Mouse (Mus musculus) embryonic facial prominence, embryonic 14.5 days (tissue): ENCODE measurements around the gene Tmem72. TPM values are rescaled to one million over a fixed set of nuclear protein-coding genes. Genes with fewer than 3 reads are reported as not detected.

ENCODE experiments used
- ATAC-seq: fragments of 200-750 bp; cut with Nextera tagmentation; 2 replicates; pipeline ENCODE4 v1.8.0; 2017; ENCODE audit warnings: low read depth, moderate number of reproducible peaks, moderate TSS enrichment
- DNase-seq: peaks from one replicate; pipeline ENCODE4 v3.0.0-alpha.2; 2015; ENCODE audit warnings: low spot score
- H3K27ac ChIP-seq: fragments of 300-500 bp; sonication (generic); replicated peaks from 2 replicates; pipeline ENCODE4 v1.5.1; 2014; ENCODE audit warnings: low read depth, mild to moderate bottlenecking, low read length, moderate library complexity
- H3K27me3 ChIP-seq: fragments of 300-500 bp; sonication (generic); replicated peaks from 2 replicates; pipeline ENCODE4 v1.6.1; 2014; ENCODE audit warnings: low read length; ENCODE audit not compliant: control insufficient read depth, insufficient read depth
- H3K36me3 ChIP-seq: fragments of 300-500 bp; sonication (generic); 2 replicates; pipeline ENCODE4 v1.6.1; 2014; ENCODE audit warnings: low read length, mixed read lengths; ENCODE audit not compliant: control insufficient read depth, insufficient read depth
- H3K4me1 ChIP-seq: fragments of 300-500 bp; sonication (generic); 2 replicates; pipeline ENCODE4 v1.6.1; 2014; ENCODE audit warnings: antibody characterized with exemption, low read length; ENCODE audit not compliant: control insufficient read depth, insufficient read depth
- H3K4me2 ChIP-seq: fragments of 300-500 bp; sonication (generic); 2 replicates; pipeline ENCODE4 v1.6.1; 2014; ENCODE audit warnings: low read depth, mild to moderate bottlenecking, low read length, moderate library complexity, mixed read lengths
- H3K4me3 ChIP-seq: fragments of 300-500 bp; sonication (generic); 2 replicates; pipeline ENCODE4 v1.5.1; 2014; ENCODE audit warnings: low read depth, mild to moderate bottlenecking, low read length
- H3K9ac ChIP-seq: fragments of 300-500 bp; sonication (generic); 2 replicates; pipeline ENCODE4 v1.6.1; 2014; ENCODE audit warnings: low read depth, mild to moderate bottlenecking, low read length, moderate library complexity, mixed read lengths
- H3K9me3 ChIP-seq: fragments of 300-500 bp; sonication (generic); 2 replicates; pipeline ENCODE4 v1.6.1; 2016; ENCODE audit warnings: low read length; ENCODE audit not compliant: control insufficient read depth
- WGBS: fragments of 180-500 bp; shearing (Covaris S2); extraction: QIAGEN DNeasy Blood & Tissue Kit; methylation state at CpG from one replicate; pipeline ENCODE4 v1.1.7; 2014; 5-methylcytosine and 5-hydroxymethylcytosine counted together
- polyA plus RNA-seq: library from polyadenylated mRNA; unstranded; fragments of >200 nt; fragmentation: Nextera tagmentation; extraction: Ambion mirVana; gene quantifications from 2 replicates; pipeline ENCODE4 v1.2.1, GENCODE M21; 2014

Tmem72 gene
- polyA plus RNA-seq, 1 experiment from 2014 or later: 1.0 TPM

DNA sequence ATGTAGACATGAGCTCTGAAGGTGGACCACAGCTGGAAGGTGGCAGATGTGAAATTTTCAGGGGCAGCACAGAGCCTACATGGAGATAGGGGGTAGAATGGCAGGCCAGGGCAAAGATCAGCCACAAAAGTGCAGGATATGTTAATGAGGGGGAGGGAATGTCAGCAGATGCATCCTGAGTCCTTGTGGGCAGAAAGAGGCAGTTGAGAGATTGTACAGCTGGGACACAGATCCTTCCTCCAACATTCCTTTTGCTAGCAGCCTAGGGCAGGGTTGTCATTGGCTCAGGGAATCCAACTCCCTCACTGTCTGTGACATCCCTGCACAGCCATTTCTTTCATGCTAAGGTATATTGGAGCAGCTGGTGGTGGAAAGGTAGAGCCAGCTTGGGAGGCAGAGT is 15.9 kb downstream of the Tmem72 start:
- no peaks in the 10 kb centered on the region for H3K4me1 ChIP-seq
- ATAC-seq: no peak

DNA sequence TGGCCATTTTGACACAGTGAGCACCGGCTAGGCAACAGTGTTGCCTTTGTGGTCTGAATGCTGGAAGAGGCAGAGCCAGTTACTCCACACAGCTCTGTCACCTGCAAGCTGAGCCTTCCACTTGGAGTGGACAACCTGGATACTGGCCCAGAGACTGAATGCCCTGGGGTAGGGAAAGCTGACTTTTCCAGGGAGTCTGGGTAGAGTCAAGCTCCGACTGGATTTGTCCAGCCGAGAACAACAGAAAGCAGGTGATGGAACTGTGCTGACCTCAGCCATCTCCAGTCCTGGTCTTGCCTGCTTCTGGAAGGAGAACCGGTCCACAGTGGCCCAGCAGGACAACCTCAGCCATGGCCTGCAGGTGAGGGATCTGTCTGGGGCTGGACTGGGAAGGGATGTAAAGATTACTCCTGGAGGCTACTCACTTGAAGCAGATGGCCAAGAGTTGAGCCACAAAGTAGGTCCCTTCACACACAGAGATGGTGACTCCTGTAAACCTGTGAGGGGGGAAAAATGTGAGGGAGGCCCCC is 18.8 kb downstream of the Tmem72 start:
- no peak for ATAC-seq

More for the DNA sequence above, 15.9 kb downstream of the Tmem72 start:
- no peak overlapping the region for H3K4me3 ChIP-seq
- no peaks in the 10 kb centered on the region for H3K27me3 ChIP-seq
- no peaks in the 10 kb centered on the region for H3K9me3 ChIP-seq
- no peak for DNase-seq
- no peak overlapping the region for H3K27ac ChIP-seq
- H3K36me3 ChIP-seq: no peaks in the 10 kb centered on the region
- H3K9ac ChIP-seq: no peak overlapping the region
- no peak overlapping the region for H3K4me2 ChIP-seq

DNA sequence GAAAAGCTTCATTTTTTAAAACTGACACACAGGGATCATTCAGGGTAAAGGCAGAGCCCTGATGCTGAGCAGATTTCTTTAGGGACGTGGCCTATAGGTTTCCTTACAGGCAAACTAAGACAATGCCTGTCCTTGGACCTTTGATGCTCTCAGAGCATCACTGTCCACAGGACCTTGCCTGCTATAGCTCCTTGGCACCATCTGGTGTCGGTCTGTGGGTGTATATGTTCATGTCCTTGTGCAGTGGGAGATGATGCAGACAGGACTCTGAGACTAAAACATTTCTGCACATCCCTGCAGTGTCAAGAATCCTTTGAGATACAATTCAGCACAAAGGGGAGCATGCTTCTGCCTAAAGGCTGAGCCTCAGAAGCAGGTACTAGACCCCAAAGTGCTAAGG is 19.3 kb downstream of the Tmem72 start:
- DNase-seq (no peak), ATAC-seq (no peak)
- 37% methylated on average over 2 of the region's 2 CpGs for WGBS

More for the DNA sequence above, 18.8 kb downstream of the Tmem72 start:
- Histone ChIP-seq H3K27me3 (no peaks in the 10 kb centered on the region), H3K36me3 (no peaks in the 10 kb centered on the region), H3K4me1 (no peaks in the 10 kb centered on the region), H3K4me3 (no peak overlapping the region), H3K4me2 (no peak overlapping the region), H3K9ac (no peak overlapping the region), H3K27ac (no peak overlapping the region), H3K9me3 (no peaks in the 10 kb centered on the region)
- DNase-seq: no peak
- WGBS: 86% methylated on average over 4 of the region's 4 CpGs

DNA sequence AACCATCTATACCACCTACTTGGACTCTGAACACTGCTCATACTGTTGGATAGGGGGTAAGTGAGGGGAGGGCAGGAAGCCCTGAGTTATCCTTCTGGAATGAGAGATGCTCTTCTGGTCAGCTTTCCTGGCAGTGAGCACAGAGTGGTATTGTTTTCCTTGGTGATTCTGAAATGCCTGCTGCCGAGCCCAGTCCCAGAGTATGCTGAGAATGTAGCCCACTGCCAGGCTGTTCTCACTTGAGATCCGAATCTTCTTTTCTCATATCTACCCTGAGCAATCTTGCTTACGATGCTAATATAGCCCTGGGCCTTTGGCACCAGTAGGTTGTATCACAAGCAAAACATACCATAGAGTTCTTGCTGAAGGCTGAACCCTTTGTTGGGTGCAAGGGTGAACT is 22.4 kb downstream of the Tmem72 start:
- Histone ChIP-seq H3K9me3 (no peaks in the 10 kb centered on the region), H3K27me3 (no peaks in the 10 kb centered on the region), H3K4me1 (no peaks in the 10 kb centered on the region), H3K9ac (no peak overlapping the region), H3K4me2 (no peak overlapping the region), H3K36me3 (no peaks in the 10 kb centered on the region), H3K4me3 (no peak overlapping the region), H3K27ac (no peak overlapping the region)
- WGBS: 62% methylated on average over 3 of the region's 3 CpGs
- DNase-seq: no peak
- ATAC-seq: no peak

More for the DNA sequence above, 19.3 kb downstream of the Tmem72 start:
- Histone ChIP-seq H3K4me1 (no peaks in the 10 kb centered on the region), H3K9me3 (no peaks in the 10 kb centered on the region), H3K27me3 (no peaks in the 10 kb centered on the region), H3K4me3 (no peak overlapping the region), H3K4me2 (no peak overlapping the region), H3K27ac (no peak overlapping the region), H3K9ac (no peak overlapping the region), H3K36me3 (no peaks in the 10 kb centered on the region)

DNA sequence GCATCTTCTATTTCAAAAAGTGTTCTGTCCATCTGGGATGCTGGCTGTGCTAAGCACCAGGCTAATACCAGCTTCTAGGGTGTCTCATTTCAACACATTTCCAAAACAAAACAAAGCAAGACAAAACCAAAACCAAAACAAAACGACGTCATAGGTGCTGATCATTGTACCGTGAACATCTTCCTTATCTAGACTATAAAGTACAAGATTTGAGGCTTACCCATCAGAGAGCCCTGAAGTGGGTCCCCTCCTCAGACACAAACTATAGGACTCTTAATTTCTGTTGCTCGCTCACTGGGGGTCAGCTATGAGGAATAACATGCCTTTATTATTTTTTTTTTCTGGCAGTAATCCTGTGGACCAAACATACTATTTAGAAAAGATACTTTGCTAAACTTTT is 23.1 kb downstream of the Tmem72 start:
- H3K4me3 ChIP-seq: no peak overlapping the region
- ATAC-seq: no peak

DNA sequence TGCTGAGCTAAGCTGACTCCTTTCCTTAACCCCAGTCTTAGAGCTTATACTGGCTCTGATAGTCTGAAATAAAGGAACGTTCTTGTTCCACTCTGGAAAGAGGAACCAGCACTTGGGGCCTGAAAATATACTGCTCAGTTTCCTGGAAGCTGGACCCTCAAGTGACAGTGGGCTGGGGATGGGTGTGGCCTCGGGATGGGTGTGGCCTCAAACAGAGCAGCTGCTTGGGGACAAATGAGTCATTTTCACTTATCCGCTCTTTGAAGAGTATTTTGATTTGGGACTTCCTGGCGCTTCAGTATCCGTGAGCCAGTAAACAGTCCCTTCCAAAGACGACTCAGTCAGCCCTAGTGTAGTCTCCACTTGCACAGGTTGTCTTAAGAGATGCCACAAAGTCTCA is 34.4 kb downstream of the Tmem72 start:
- ATAC-seq (no peak), DNase-seq (no peak)
- Histone ChIP-seq H3K4me2 (no peak overlapping the region), H3K4me3 (no peak overlapping the region), H3K4me1 (no peaks in the 10 kb centered on the region), H3K27me3 (no peaks in the 10 kb centered on the region), H3K9me3 (no peaks in the 10 kb centered on the region), H3K36me3 (no peaks in the 10 kb centered on the region), H3K9ac (no peak overlapping the region), H3K27ac (no peak overlapping the region)
- 34% methylated on average over 6 of the region's 6 CpGs for WGBS

More for the DNA sequence above, 23.1 kb downstream of the Tmem72 start:
- Histone ChIP-seq H3K27me3 (no peaks in the 10 kb centered on the region), H3K4me1 (no peaks in the 10 kb centered on the region), H3K4me2 (no peak overlapping the region), H3K9ac (no peak overlapping the region), H3K9me3 (no peaks in the 10 kb centered on the region), H3K36me3 (no peaks in the 10 kb centered on the region), H3K27ac (no peak overlapping the region)
- no peak for DNase-seq
- 80% methylated on average over 4 of the region's 4 CpGs for WGBS

DNA sequence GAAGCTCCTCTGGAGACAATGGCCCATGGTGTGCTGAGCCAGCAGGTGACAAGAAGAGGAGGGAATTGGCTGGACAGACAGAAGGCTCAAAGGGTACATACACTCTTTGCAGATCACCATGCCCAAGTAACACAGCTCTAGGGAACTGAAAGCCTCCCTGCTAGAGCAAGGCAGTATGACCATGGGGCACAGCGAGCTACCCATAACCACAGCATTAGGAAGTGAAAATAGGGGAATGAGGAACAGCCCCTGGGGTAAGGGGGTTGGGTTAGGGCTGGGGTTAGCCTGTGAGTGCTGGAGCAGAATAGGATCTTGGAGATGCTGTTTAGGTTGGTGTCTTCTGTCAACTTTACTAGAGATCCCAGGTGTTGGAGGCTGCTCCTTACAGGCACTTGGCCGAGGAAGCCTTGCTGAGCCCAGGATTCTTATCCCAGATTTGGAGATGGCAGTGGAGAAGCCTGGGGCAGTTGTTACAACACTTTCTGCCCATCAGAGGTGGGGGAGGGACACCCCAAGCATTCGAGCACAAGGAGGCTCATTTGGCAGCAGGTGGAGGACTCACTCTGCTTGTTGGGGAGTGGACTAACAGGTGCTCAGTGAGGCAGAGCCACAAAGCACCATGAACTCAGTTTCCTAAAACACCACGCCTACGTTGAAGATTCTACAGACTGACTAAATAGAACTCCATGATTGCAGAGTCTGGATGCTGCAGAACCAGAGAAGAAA is 37.0 kb downstream of the Tmem72 start:
- 73% methylated on average over 5 of the region's 5 CpGs for WGBS
- no peaks in the 10 kb centered on the region for H3K9me3 ChIP-seq
- H3K9ac ChIP-seq: no peak overlapping the region
- no peaks in the 10 kb centered on the region for H3K4me1 ChIP-seq
- no peak overlapping the region for H3K27ac ChIP-seq
- H3K4me2 ChIP-seq: no peak overlapping the region
- no peak overlapping the region for H3K4me3 ChIP-seq
- no peaks in the 10 kb centered on the region for H3K36me3 ChIP-seq
- H3K27me3 ChIP-seq: no peaks in the 10 kb centered on the region
- DNase-seq: no peak
- no peak for ATAC-seq

DNA sequence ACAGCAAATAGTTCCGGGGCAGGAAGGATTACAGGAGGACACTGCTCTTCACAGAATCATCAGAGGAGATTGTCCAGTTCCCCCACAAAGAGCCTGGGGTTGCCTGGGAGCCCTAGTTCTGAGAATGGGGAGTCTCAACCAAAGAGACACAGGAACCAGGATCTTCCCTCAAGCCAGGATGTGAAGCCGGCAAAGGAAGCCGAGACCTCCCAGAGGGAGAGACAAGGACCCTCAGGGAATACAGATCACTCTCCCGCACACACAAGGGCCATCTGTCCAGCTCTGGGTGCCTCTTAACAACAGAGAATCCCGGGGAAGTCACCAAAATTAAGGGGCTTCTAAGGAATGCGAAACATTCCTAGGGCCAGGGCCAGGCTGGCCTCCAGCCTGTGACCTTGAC is 39.4 kb downstream of the Tmem72 start:
- 0 out of 2 replicates have a peak, but pooled peaks cover 4% of the 10 kb centered on the region for H3K4me1 ChIP-seq
- no peaks in the 10 kb centered on the region for H3K9me3 ChIP-seq
- DNase-seq (no peak), ATAC-seq (no peak)
- H3K27ac ChIP-seq: no peak overlapping the region
- H3K4me3 ChIP-seq: no peak overlapping the region
- no peak overlapping the region for H3K4me2 ChIP-seq
- no peaks in the 10 kb centered on the region for H3K36me3 ChIP-seq
- no peak overlapping the region for H3K9ac ChIP-seq
- WGBS: 40% methylated on average over 6 of the region's 6 CpGs
- 0 out of 2 replicates have a peak, but pooled peaks cover 1% of the 10 kb centered on the region for H3K27me3 ChIP-seq
